Mouse (Mus musculus) liver, embryonic 15.5 days (tissue): ENCODE data around the gene Pak2. TPM values are rescaled to one million over a fixed set of nuclear protein-coding genes. Genes with fewer than 3 reads are reported as not detected.

Experiments
- ATAC-seq: fragments of 200-750 bp; cut with Nextera tagmentation; 2 replicates; pipeline ENCODE4 v1.8.0; 2017; ENCODE audit warnings: moderate number of reproducible peaks, mild to moderate bottlenecking, moderate library complexity; ENCODE audit not compliant: insufficient read depth
- H3K27ac ChIP-seq: fragments of 300-500 bp; sonication (generic); replicated peaks from 2 replicates; pipeline ENCODE4 v1.5.1; 2015; ENCODE audit warnings: mild to moderate bottlenecking, inconsistent platforms
- H3K27me3 ChIP-seq: fragments of 300-500 bp; sonication (generic); 2 replicates; pipeline ENCODE4 v1.6.1; 2015; ENCODE audit warnings: mild to moderate bottlenecking, inconsistent platforms
- H3K36me3 ChIP-seq: fragments of 300-500 bp; sonication (generic); replicated peaks from 2 replicates; pipeline ENCODE4 v1.6.1; 2015; ENCODE audit warnings: moderate library complexity, mild to moderate bottlenecking, inconsistent platforms
- H3K4me1 ChIP-seq: fragments of 300-500 bp; sonication (generic); replicated peaks from 2 replicates; pipeline ENCODE4 v1.6.1; 2015; ENCODE audit warnings: inconsistent platforms
- H3K4me2 ChIP-seq: fragments of 300-500 bp; sonication (generic); 2 replicates; pipeline ENCODE4 v1.6.1; 2015; ENCODE audit warnings: moderate library complexity, mild to moderate bottlenecking, inconsistent platforms
- H3K4me3 ChIP-seq: fragments of 300-500 bp; sonication (generic); replicated peaks from 2 replicates; pipeline ENCODE4 v1.5.1; 2015; ENCODE audit warnings: mild to moderate bottlenecking, inconsistent platforms
- H3K9ac ChIP-seq: fragments of 300-500 bp; sonication (generic); 2 replicates; pipeline ENCODE4 v1.6.1; 2015; ENCODE audit warnings: moderate library complexity, mild to moderate bottlenecking, inconsistent platforms
- H3K9me3 ChIP-seq: fragments of 300-500 bp; sonication (generic); replicated peaks from 2 replicates; pipeline ENCODE4 v1.6.1; 2016; ENCODE audit warnings: inconsistent platforms
- WGBS: fragments of 180-500 bp; shearing (Covaris S2); methylation state at CpG from one replicate; pipeline ENCODE4 v1.1.7; 2015; ENCODE audit warnings: mixed read lengths; ENCODE audit not compliant: insufficient replicate concordance; 5-methylcytosine and 5-hydroxymethylcytosine counted together
- microRNA-seq: library from miRNA; unstranded; fragments of <30 nt; microRNA quantifications from one replicate; pipeline ENCODE4, GENCODE M21; 2016
- polyA plus RNA-seq: library from polyadenylated mRNA; unstranded; fragments of >200 nt; fragmentation: Nextera tagmentation; extraction: Ambion mirVana; gene quantifications from 2 replicates; pipeline ENCODE4 v1.2.1, GENCODE M21; 2015

Gene Pak2
- polyA plus RNA-seq, 1 experiment from 2014 or later = 9.5 TPM

DNA sequence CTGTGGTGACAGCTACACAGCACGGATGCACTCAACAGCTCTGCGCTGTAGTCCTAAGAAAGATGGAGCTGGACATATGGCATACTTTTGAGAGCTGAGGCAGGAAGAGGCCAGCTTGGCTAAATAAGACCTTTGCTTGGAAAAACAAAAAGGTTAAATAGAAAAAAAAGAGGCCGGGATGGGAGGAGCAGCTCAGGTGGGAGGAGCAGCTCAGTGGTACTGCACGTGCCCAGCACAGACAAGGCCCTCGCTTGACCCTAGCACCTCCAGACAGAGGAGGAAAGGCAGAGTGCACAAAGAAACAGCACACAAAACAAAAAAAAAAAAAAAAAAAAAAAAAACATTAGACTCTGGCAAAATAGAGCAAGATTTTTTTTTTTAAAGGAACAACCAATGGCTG, 82.8 kb downstream of the Pak2 start:
- Histone ChIP-seq H3K27me3 (no peaks in the 10 kb centered on the region), H3K36me3 (peaks cover 5% of the 10 kb centered on the region; the same call in 1 of the 2 replicates), H3K4me2 (no peak overlapping the region), H3K4me1 (peaks cover 12% of the 10 kb centered on the region), H3K27ac (no peak overlapping the region), H3K4me3 (no peak overlapping the region), H3K9me3 (no peaks in the 10 kb centered on the region), H3K9ac (no peak overlapping the region)
- peak; percentile 49 for ATAC-seq
- 74% methylated on average over 5 of the region's 5 CpGs for WGBS

- Histone ChIP-seq H3K4me1 (0 out of 2 replicates have a peak, but pooled peaks cover 3% of the 10 kb centered on the region), H3K4me2 (no peak overlapping the region), H3K27me3 (no peaks in the 10 kb centered on the region), H3K9me3 (no peaks in the 10 kb centered on the region), H3K36me3 (peaks cover 17% of the 10 kb centered on the region), H3K4me3 (no peak overlapping the region), H3K27ac (no peak overlapping the region; the same call in 1 of the 2 replicates), H3K9ac (no peak overlapping the region)
- ATAC-seq = no peak
These were observed 85.2 kb downstream of the Pak2 start for GRCm38 (mm10) chr16:31993946-31994345.

- no peak overlapping the region for H3K4me3 ChIP-seq
- 0 out of 2 replicates have a peak, but pooled peaks cover 3% of the 10 kb centered on the region for H3K4me1 ChIP-seq
- H3K27ac ChIP-seq = peak overlapping the region; percentile 51; the same call in 1 of the 2 replicates
- no peaks in the 10 kb centered on the region for H3K27me3 ChIP-seq
- H3K9ac ChIP-seq = no peak overlapping the region
- ATAC-seq = 0 out of 2 replicates have a peak, but pooled peaks have one; percentile 12
- WGBS = 84% methylated on average over 4 of the region's 4 CpGs
- peaks cover 25% of the 10 kb centered on the region; the same call in 1 of the 2 replicates for H3K36me3 ChIP-seq
- H3K9me3 ChIP-seq = no peaks in the 10 kb centered on the region
- H3K4me2 ChIP-seq = no peak overlapping the region
These were observed 85.9 kb downstream of the Pak2 start for GRCm38 (mm10) chr16:31993195-31993594.

DNA sequence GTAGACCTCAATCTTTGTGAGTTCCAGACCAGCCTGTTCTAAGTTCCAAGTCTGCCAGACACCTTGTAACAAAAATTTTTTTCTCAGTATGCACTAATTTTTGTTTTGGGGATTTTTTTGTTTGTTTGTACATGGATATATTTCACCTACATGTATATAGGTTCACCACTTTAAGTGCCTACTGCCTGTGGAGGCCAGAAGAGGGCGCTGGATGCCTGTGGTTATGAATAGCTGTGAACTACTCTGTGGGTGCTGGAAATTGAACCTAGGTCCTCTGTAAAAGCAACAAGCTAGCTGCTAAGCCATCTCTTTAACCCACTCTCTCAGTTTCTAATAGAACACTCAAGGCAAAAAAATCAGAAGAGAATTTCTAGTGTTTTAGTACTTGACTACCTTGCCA, 87.1 kb downstream of the Pak2 start:
- no peak overlapping the region for H3K4me3 ChIP-seq
- H3K4me1 ChIP-seq = 0 out of 2 replicates have a peak, but pooled peaks cover 3% of the 10 kb centered on the region
- H3K36me3 ChIP-seq = peaks cover 28% of the 10 kb centered on the region
- WGBS = 53% methylated on average over 1 of the region's 1 CpGs
- no peaks in the 10 kb centered on the region for H3K27me3 ChIP-seq
- no peak overlapping the region for H3K4me2 ChIP-seq
- no peak for ATAC-seq
- no peak overlapping the region for H3K9ac ChIP-seq
- no peak overlapping the region for H3K27ac ChIP-seq
- no peaks in the 10 kb centered on the region for H3K9me3 ChIP-seq

DNA sequence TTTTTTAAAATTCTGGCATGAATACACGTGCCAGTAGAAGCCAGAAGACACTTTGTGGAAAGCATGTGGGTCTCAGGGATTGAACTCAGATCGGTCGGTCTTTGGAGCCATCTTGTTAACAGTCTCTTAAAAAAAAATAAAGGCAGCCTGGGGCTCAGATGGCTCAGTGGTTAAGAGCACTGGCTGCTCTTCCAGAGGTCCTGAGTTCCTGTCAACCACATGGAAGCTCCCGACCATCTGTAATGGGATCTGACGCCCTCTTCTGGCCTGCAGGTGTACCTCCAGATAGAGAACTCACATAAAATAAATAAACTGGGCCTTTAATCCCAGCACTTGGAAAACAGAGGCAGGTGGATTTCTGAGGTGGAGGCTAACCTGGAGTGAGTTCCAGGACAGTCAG, 98.2 kb downstream of the Pak2 start:
- Histone ChIP-seq H3K27ac (no peak overlapping the region), H3K4me1 (no peaks in the 10 kb centered on the region), H3K9ac (no peak overlapping the region), H3K27me3 (no peaks in the 10 kb centered on the region), H3K4me3 (no peak overlapping the region), H3K4me2 (no peak overlapping the region), H3K36me3 (peaks cover 39% of the 10 kb centered on the region), H3K9me3 (no peaks in the 10 kb centered on the region)
- ATAC-seq = no peak
- WGBS = 66% methylated on average over 5 of the region's 5 CpGs

DNA sequence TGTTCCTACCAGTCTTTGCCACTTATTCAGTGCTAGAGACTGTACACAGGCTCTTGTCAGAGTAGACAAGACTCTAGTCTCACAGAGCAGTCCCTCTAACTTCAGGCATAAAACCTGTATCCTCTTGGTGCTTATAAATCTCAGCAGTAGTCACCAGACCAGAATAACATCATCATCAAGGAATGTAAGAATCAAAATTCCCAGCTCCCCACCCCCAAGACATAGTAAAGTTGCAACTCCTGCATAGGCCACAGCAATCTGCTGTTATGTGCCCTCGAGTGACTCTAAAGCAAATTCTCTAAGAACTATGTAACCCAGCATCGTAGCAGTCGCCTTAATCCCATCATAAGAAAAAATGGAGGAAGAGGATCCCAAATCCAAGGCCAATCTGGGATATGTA, 99.6 kb downstream of the Pak2 start:
- 81% methylated on average over 3 of the region's 3 CpGs for WGBS
- H3K4me1 ChIP-seq = no peaks in the 10 kb centered on the region
- H3K27ac ChIP-seq = no peak overlapping the region
- H3K9ac ChIP-seq = no peak overlapping the region
- no peak for ATAC-seq
- H3K36me3 ChIP-seq = peaks cover 44% of the 10 kb centered on the region
- no peak overlapping the region for H3K4me2 ChIP-seq
- H3K4me3 ChIP-seq = no peak overlapping the region
- H3K9me3 ChIP-seq = no peaks in the 10 kb centered on the region
- no peaks in the 10 kb centered on the region for H3K27me3 ChIP-seq

DNA sequence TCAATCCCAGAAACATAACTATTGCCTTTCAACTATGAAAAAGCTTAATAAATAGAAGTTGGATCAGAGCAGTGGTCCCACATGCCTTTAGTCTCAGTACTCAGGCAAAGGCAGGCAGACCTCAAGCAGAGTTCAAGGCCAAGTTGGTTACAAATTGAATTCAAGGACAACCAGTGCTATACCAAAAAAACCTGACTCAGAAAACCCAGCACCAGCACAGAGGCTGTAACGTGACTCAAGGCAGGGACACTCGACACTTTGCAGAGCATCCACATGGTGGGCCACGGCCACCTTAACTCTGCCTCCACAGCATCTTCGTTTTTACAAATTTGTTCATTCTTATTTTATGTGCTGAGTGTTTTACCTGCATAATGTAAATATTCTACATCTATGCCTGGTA, 103.9 kb downstream of the Pak2 start:
- Histone ChIP-seq H3K27me3 (no peaks in the 10 kb centered on the region), H3K4me3 (no peak overlapping the region), H3K9ac (no peak overlapping the region), H3K9me3 (no peaks in the 10 kb centered on the region), H3K4me1 (no peaks in the 10 kb centered on the region), H3K4me2 (no peak overlapping the region), H3K27ac (no peak overlapping the region), H3K36me3 (peaks cover 59% of the 10 kb centered on the region)
- ATAC-seq = no peak
- 76% methylated on average over 4 of the region's 4 CpGs for WGBS

Small RNA genes lying within 50 kb of the gene (microRNA-seq; reads per million reads assigned to microRNA genes)
- gene Gm26269 = not detected

Other genes starting within 250 kb of the Pak2 start
- gene Meltf, start 200.5 kb downstream of the Pak2 start, polyA plus RNA-seq = 0.02 and 0.07 TPM in 2 replicates
- gene Pigz, start 145.5 kb downstream of the Pak2 start, polyA plus RNA-seq = 0.23 and 0.48 TPM in 2 replicates
- 38.1 and 39.4 TPM in 2 replicates for gene 0610012G03Rik, start 130.8 kb downstream of the Pak2 start, polyA plus RNA-seq
- gene Ncbp2, start 130.8 kb downstream of the Pak2 start, polyA plus RNA-seq = 27.5 and 28.3 TPM in 2 replicates
- gene Senp5, start 76.1 kb downstream of the Pak2 start, polyA plus RNA-seq = 4.7 and 5.1 TPM in 2 replicates
- 27.8 and 31.5 TPM in 2 replicates for gene Pigx, start 20.4 kb upstream of the Pak2 start, polyA plus RNA-seq
- 4.7 and 5.5 TPM in 2 replicates for gene Cep19, start 20.5 kb upstream of the Pak2 start, polyA plus RNA-seq
- gene Nrros, start 86.3 kb upstream of the Pak2 start, polyA plus RNA-seq = 24.1 and 24.5 TPM in 2 replicates
- gene Bex6, start 100.5 kb upstream of the Pak2 start, polyA plus RNA-seq = 1.3 and 1.5 TPM in 2 replicates
- gene Fbxo45, start 167.8 kb upstream of the Pak2 start, polyA plus RNA-seq = 4.9 and 6.3 TPM in 2 replicates
- 10.3 and 11.1 TPM in 2 replicates for gene Wdr53, start 167.9 kb upstream of the Pak2 start, polyA plus RNA-seq
- not detected in 2 replicates for gene Smco1, start 192.1 kb upstream of the Pak2 start, polyA plus RNA-seq
- 14.5 and 15.6 TPM in 2 replicates for gene Rnf168, start 198.1 kb upstream of the Pak2 start, polyA plus RNA-seq